Mouse (Mus musculus) fat pad, adult 2 months (tissue): Measurements from ENCODE around the gene Pink1.
"Not testable (repeated sequence)": the region's sequence is repeated elsewhere in the genome, so short reads cannot be mapped to it uniquely, and the experiment has no call there.

Experiments
- DNase-seq: peaks from one replicate; pipeline ENCODE4 v3.0.0-alpha.2; 2011; ENCODE audit warnings: low read depth, low spot score; ENCODE audit errors: extremely low read depth

The Pink1 gene

DNA sequence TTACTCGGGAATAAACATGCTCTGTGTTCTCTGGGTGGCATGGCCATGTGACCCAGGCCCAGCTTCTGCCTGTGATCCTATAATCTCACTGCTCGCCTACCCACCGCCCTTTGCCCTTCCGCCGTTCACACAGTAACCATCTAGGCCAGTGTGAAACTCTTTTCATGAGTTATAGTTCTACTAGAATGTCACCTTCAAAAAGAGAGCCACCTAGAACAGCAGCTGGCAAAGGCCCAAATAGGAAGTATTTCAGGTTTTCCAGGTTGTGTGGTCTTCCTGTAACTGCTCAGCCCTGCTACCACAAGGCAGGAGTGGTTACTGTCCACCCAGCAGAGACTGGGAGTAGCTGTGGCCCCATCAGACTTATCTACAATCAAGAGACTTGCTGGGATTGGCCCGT lies 16.7 kb upstream of the Pink1 start:
- no peak for DNase-seq

DNA sequence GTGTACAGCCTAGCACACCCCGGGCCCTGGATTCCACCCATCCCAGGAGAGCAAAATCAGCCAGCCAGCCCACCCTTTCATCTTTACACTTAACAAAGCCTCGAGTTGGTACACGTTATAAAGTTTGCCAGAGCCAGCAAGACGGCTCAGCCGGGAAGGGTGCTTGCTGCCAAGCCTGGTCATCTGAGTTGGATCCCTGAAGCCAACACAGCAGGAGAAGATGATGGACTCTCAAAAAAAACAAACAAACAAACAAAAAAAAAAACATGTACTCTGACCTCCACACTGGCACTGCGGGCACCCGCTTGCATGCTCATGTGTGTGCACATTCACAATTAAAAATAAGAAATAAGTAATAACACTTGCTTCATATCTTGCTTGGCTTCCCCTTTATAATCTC lies 15.9 kb upstream of the Pink1 start:
- DNase-seq, result no peak

DNA sequence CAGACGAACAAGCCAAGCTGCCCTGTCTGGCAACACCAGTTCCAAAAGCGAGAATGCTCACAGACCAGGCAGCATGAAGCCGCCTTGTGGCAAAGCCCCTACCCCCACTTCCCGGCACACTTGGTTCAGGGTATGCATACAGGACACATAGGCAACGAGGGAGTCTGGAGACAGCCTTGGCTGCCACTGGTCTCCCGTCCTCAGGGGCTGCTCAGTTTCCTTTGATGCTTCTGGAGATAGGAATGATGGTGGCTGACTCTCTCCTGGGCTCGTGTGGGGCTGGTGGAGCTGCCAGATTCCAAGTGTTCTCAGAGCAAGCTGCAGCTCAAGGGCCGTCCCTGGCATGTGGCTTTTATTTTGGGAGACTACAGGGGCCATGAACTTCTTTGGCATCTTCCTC lies 15.3 kb upstream of the Pink1 start:
- DNase-seq, result no peak

DNA sequence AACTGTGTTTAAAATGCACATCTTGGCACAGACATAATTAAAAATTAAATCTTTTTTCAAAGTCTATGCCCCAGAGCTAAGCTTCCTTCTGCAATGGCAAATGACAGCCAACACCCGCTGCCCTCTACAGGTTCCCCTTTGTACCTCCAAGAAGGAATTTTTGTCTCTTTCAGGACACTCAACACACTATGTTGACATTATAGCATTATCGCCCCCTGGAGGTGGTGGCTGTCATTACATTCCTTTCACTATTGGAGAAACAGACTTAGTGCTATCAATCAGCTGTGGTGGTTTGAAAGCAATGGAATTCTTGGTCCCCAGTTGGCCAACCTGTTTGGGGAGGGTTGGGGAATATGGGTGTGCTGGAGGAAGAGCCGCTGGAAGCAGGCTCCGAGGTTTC lies 13.9 kb upstream of the Pink1 start:
- no peak for DNase-seq

DNA sequence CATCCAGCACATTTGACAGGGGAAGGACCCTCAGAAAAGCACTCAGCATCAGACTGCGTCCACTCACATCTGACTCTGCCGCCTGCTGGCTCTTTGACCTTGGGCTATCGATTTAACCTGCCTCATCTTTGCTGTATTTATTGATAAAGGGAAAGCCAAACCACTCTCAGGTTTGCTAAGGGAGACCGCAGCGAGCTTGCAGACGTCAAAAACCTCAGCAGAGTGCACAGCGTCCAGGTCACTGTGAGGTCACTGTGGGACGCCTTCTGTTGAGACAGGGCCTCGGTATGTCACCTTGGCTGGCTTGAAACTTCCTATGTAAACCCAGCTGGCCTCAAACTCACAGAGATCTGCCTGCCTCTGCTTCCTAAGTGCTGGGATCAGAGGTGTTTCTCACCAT lies 11.2 kb upstream of the Pink1 start:
- no peak for DNase-seq

DNA sequence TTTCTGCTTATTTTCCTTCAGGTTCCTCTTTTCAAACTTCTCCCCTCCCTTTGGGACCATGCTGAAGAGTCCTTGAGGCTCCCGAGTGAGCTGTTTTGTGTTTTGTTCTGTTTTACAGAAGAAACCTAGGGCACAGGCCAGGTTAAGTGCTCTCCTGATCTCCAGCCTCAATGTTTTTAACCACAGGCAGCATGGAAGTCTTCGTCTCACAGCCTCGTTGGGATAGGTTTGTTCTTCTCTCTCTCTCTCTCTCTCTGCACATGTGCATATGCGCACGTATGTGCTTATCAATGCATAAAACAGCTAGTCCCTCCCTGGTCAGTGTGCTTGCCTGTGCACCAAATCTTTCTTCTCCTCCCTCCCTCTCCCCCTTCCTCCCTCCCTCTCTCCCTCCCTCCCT lies 10.8 kb upstream of the Pink1 start:
- DNase-seq, result no peak

DNA sequence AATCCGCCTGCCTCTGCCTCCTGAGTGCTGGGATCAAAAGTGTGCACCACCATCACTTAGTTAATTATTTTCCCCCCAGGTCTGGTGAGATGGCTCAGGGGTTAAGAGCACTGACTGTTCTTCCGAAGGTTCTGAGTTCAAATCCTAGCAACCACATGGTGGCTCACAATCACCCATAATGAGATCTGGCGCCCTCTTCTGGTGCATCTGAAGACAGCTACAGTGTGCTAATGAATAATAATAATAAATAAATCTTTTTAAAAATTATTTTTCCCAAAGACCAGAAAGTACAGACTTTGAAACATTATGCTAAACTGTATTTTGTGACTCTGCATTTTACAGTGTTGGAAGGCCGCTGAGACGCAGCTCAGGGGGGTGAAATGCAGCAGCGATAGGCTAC lies 9.5 kb upstream of the Pink1 start:
- DNase-seq, result no peak

DNA sequence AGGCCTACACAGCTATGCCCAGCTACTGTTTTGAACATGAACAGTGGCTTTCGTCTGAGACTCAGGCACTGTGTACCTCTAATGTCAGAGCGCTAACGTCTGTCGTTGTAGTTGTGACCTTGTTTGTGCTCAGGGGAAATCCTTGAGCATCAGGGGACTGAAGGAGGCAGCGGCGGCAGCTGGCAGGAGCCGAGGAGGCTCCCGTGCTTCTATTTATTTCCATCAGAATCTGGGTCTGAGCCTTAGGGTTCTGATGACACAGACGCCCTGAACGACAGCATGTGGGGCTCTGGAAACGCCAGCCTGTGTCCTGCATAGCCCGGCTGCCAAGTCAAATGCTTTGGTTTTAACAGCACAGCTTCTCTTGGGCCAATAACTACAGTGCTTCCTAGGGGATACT lies 8.9 kb upstream of the Pink1 start:
- no peak for DNase-seq

DNA sequence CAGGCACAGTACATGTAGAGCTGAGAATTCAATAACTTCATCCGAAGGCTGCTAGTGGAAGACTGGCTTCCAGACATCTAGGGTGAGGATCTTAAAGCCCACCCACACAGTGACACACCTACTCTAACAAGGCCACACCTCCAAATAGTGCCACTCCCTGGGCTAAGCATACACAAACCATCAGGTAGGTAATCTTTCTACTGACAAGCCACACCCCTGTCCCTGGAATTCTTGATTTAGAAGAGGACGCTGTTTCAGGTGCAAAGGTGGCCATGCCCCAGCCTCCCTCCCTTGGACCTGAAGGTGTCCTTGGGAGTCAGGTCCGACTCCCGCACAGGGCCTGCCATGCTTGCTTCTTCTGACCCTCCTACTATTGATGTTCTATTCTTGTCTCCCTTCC lies 7.0 kb upstream of the Pink1 start:
- DNase-seq, result no peak

DNA sequence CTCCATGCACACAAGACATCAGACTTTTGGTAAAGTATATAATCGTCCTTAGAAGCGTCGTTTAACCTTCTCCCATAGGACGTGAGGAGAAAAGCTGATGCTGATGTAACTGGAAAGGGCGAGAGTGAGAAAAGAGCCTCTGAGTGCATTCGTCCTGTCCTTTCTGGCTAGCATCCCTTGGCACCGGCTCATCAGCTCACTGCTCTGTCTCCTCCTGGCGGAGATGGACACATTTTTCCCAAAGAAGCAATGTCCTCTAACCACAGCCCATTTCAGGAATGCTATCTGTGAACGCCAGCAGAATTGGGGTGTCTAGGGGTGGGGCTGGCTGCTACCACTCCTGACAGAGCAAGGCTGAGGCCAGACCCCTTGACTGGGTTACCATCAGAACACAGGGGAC lies 5.5 kb upstream of the Pink1 start:
- DNase-seq, result no peak

DNA sequence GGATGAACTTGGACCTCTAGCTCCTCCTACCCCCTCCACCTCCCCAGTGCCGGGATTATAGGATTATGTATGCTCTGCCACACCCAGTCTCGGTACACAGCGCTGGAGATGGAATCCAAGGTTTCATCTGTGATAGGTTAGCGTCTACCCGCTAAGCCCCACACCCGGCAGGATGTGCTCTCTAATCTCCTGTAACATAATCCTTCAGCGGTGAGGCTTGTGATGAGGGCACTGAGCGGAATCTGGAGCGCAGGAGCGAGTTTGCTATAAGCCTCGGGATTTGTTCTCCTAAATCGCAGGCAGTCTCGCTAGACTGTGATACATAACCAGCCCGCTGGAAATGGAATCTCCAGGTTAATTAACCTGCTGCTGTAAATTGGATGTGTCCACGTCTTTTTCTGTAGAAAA lies 4.2 kb upstream of the Pink1 start:
- no peak for DNase-seq

DNA sequence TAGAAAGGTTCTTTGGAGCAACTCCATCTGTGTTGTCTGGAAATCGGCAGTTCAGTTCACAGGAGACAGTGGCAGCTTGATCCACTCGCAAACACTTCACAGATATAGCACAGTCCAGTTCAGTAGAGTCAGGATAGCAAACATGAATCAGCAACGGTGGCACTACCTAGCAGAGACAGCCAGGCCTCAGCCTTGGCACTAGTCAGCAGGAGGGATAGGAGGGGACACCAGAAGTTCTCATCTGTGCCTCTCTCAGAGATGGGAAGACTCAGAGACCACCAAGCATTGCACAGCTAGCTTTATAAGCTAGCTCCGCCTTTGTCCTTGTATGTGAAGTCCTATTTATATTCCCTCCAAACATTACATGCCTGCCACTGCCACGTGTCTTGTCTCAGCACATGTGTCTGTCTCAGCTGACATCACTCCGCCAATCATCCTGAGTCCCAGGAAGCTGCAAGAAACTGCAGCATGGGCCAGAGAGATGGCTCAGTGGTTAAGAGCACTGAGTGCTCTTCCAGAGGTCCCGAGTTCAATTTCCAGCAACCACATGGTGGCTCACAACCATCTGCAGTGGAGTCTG lies 1.9 kb upstream of the Pink1 start:
- DNase-seq, result no peak

DNA sequence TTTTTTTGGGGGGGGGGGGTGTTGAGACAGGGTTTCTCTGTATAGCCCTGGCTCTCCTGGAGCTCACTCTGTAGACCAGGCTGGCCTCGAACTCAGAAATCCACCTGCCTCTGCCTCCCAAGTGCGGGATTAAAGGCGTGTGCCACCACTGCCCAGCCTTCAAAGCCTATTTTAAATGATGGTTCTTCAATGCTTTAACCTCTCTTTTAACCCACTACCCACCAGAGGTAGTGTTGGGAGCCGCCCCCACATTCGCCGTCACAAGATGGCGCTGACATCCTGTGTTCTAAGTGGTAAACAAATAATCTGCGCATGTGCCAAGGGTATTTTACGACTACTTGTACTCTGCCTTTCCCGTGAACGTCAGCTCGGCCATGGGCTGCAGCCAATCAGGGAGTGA lies 1.0 kb upstream of the Pink1 start:
- not testable (repeated sequence) for DNase-seq

DNA sequence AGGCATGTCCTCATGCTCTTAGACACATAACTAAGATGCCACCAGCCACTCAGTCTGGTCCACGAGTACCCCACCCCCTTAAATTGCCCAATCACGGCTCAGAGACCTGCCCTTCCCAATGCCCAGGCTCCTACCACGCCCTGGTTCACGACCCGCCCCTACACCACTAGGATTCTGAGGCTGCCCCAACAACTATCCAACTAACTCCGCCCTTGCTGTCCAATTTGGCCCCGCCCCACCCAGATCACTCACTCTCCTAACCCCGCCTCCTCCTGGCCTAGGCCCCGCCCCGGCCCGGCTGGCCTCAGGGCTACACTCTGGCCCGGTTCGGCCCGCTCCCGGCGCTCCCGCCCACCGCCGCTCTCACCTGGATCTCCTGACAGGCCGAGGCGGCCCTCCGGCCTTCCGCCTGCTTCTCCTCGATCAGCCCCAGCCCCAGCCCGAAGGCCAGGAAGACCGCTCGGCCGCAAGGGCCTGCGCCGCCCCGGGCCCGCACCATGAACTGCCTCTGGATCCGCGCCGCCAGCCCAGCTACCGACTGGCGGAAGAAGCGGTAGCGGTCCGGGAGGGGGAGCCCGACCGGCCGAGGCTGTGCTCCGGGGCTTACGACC lies 536 bp downstream of the Pink1 start:
- DNase-seq, result no peak

DNA sequence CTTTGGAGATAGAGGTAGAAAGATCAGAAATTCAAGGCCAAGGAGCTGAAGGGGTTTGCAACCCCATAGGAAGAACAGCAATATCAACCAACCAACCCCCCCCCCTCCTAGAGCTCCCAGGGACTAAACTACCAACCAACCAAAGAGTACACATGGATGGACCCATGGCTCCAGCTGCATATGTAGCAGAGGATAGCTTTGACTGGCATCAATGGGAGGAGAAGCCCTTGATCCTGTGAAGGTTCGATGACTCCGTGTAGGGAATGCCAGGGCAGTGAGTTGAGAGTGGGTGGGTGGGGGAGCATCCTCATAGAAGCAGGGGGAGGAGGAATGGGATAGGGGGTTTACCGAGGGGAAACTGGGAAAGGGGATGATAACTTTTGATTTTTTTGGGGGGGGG lies 1.7 kb downstream of the Pink1 start:
- no peak for DNase-seq

DNA sequence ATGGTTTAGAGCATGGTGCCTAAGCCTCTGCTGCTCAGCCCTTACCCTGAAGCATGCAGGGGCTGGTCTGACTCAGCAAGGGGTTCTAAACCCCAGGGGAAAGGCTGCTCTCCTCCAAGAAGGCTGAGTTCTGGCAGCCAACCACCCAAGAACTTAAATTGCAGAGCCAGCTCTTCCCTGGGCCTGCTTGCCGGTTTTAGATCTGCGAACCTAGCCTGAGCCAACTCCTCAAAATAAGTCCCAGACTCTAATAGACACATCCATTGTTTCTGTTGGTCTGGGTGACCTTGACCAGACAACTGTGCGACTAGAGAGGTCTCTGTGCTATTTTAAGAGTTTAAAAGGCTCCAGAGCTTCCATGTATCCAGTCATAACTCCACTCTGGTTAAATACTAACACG lies 2.4 kb downstream of the Pink1 start:
- DNase-seq, result no peak

DNA sequence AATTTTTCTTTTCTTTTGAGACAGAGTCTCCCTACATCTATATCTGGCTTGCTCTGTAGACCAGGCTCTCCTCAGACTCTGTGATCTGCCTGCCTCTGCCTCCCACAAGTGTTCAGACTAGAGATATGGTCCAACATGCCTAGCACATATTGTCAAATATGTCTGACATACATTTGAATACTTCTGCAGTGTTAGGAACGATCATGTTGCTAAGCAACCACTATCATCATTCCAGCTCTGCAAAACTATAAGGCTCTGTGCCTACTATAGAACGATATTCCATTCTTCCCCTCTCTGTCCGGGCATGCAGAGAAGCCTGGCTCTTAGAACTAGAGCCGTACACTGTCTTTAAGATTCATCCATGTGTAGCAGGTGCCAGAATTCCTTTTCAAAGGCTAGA lies 3.4 kb downstream of the Pink1 start:
- DNase-seq, result no peak

DNA sequence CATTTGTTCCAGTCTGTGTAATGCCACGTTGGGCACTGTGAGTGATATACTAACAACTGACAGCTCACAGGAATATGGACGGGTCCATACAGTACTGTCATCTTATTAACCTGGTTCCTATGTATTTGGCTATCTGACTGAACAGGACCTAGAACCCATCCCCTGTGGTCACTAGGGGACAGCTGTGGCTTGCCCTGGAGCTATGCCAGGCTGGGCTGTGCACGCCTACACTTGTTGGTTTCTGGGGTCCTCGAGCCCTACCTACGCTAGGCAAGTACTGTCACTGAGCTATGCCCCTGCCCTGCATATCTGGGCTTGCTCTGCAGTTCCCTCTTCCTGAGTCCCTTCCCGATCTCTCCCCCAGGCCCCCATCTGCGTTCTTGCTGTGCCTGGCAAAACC lies 4.6 kb downstream of the Pink1 start:
- DNase-seq, result no peak

DNA sequence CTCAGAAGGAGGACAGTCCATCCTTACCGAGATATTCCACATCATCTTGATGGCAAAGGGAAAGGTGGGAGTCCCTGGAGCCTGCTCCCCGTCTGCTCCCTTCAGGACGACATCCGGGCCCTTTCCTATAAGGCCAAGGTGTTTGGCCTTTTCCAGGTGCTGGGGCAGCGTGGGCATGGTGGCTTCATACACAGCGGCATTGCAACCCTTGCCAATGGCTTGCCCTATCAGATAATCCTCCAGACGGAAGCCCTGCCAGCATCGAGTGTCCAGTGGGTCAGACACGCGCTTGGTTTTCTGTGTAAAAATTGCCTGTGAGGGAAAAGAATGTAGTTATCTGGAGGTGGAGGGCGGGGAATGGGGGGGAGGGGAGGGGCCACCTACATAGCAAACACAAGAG lies 5.4 kb downstream of the Pink1 start:
- no peak for DNase-seq

DNA sequence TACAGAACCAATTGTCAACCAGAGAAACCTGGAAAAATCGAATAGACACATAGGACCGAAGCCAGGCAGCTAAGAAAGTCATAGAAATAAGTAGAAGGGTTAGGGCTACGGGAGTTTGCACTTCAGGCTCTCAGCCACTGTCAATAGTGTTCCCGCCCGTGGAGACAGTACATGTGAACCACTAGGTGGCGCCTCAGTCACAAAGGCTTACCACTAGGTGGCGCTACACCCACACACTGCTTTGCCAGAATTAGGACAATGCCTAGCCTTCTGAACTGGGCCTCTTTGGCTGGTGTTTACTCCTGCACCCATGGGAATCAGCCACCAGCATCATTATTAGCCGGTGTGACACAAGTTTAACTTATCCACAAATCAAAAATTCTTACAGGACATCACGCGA lies 6.6 kb downstream of the Pink1 start:
- DNase-seq, result no peak

DNA sequence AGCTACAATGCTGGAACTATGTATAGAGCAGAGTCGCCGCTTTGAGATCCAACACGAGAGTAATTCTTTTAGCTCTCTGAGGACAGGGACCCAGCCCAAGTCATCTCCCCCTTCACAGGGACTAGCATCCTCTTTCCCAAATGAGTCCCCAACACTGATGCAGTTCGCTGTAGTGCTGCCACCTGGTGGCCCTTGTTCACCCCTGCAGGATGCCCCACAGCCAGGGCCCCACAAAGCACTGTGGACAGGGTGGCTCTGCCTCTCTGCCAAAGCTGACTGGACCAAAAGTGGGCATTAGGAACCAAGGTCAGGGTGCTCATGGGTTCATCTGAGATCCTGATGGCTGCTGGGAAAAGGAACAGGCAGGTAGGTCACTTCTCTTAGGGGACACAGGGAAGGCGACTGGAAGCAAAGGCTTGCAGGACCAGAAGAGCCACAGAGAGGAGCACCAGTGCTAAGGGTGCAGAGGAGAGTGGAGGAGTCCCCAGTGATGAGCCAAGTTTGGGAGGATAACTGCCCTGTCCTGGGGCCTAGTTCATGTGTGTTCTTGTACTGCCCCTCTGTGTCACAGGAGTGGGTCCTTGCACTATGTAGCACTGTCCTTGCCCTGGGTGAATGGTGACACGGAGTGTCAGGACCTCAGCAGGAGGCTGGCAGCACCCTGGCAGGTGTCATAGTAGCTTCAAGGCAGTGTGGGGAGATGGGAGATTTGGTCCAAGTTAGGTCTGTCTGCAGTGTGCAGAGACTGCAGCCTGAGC lies 7.4 kb downstream of the Pink1 start:
- no peak for DNase-seq

DNA sequence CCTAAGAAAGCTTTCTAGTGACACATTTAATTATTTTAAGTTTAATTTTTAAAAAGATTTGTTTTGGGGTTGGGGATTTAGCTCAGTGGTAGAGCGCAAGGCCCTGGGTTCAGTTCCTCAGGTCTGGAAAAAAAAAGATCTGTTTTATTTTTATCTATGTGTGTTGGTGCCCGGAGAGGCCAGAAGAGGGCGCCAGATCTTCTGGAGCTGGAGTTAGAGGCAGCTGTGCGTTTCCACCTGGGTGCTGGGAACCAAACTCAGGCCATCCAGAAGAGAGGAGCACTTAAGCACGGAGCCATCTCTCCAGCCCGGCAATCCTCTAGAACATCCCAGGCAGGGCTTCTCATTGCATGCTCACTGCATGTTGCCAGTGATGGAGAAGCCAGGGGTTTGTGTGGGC lies 9.7 kb downstream of the Pink1 start:
- DNase-seq, result no peak

DNA sequence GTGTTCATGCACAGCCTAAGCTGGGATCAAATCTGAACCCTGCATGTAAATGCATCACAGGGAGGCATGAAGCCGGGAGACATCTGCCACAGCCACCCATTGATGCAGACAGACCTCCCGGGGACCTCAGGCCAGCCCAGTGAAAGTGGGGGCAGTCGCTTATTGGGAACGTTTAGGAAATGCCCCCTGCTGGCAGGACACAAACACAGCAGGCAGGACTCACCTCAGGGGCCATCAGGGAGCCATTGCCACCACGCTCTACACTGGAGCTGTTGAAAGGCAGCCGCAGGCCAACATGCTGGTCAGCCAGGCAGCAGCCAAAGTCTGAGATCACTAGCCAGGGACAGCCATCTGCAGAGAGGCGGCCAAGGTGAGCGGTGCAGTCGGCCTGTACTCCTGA lies 10.3 kb downstream of the Pink1 start:
- DNase-seq, result no peak
